Mouse (Mus musculus): ENCODE results near the gene Scai. TPM values are rescaled to one million over a fixed set of nuclear protein-coding genes. Genes with fewer than 3 reads are reported as not detected.

Scai gene
- total and polyA plus RNA-seq, 2 experiments, result 0.28 to 3.4 TPM

GRCm38 (mm10) chr2:39220010-39220409 lies 29.5 kb upstream of the Scai start:
- no peak for DNase-seq (ENCODE audit: extremely low read depth, low read depth, low spot score)
- H3K27me3 ChIP-seq (ENCODE audit: control insufficient read depth, insufficient read depth, low read length), result no peaks in the 10 kb centered on the region
- WGBS, result 97% methylated on average over 6 of the region's 6 CpGs
- no peaks in the 10 kb centered on the region for H3K36me3 ChIP-seq (ENCODE audit: control insufficient read depth, insufficient read depth, low read length)
- peaks cover 32% of the 10 kb centered on the region for H3K4me1 ChIP-seq (ENCODE audit: control insufficient read depth, insufficient read depth, low read length)
- H3K79me2 ChIP-seq (ENCODE audit: control insufficient read depth, insufficient read depth, low read length), result peaks cover 42% of the 10 kb centered on the region; the same call in 1 of the 2 replicates
- H3K4me3 ChIP-seq (ENCODE audit: insufficient read depth, low read depth, low read length), result no peak overlapping the region
- no peak overlapping the region for H3K9ac ChIP-seq (ENCODE audit: low read depth, low read length)
- no peak overlapping the region; the same call in 1 of the 2 replicates for H3K27ac ChIP-seq (replicated peaks; ENCODE audit: insufficient read depth, low read depth, low read length)
- TF ChIP-seq POLR2A (IDR thresholded peaks at IDR 0.05; ENCODE audit: extremely low read depth, insufficient read depth, low read length) (no peak), CTCF (IDR thresholded peaks at IDR 0.05; ENCODE audit: low read depth, low read length) (no peak)

DNA sequence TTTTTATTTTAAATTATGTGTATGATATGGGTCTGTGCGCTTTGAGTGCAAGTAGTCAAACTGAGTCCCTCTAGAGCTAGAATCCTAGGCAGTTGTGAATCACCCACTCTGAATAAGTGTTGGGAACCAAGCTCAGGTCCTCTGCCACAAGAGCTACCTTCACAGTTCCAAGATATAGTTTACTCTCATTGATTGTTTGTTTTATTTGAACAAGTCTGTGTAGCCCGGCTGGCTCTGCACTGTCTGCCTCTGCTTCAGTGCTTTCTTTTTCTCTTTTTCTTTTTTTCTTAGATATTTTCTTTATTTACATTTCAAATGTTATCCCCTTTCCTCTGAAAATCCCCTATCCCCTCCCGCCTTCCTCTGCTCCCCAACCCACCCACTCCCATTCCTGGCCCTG lies 28.5 kb upstream of the Scai start:
- TF ChIP-seq POLR2A (IDR thresholded peaks at IDR 0.05; ENCODE audit: extremely low read depth, insufficient read depth, low read length) (no peak), CTCF (IDR thresholded peaks at IDR 0.05; ENCODE audit: low read depth, low read length) (no peak)
- no peaks in the 10 kb centered on the region for H3K27me3 ChIP-seq (ENCODE audit: control insufficient read depth, insufficient read depth, low read length)
- DNase-seq (ENCODE audit: extremely low read depth, low read depth, low spot score), result peak; percentile 74
- no peaks in the 10 kb centered on the region for H3K36me3 ChIP-seq (ENCODE audit: control insufficient read depth, insufficient read depth, low read length)
- WGBS, result 55% methylated on average over 3 of the region's 3 CpGs
- H3K9ac ChIP-seq (ENCODE audit: low read depth, low read length), result no peak overlapping the region
- H3K27ac ChIP-seq (replicated peaks; ENCODE audit: insufficient read depth, low read depth, low read length), result peak overlapping the region; percentile 32
- H3K79me2 ChIP-seq (ENCODE audit: control insufficient read depth, insufficient read depth, low read length), result peaks cover 35% of the 10 kb centered on the region; the same call in 1 of the 2 replicates
- no peak overlapping the region for H3K4me3 ChIP-seq (ENCODE audit: insufficient read depth, low read depth, low read length)
- peaks cover 36% of the 10 kb centered on the region for H3K4me1 ChIP-seq (ENCODE audit: control insufficient read depth, insufficient read depth, low read length)

GRCm38 (mm10) chr2:39217150-39217549 lies 26.6 kb upstream of the Scai start:
- Histone ChIP-seq H3K36me3 (ENCODE audit: control insufficient read depth, insufficient read depth, low read length) (no peaks in the 10 kb centered on the region), H3K9ac (ENCODE audit: low read depth, low read length) (no peak overlapping the region), H3K27ac (replicated peaks; ENCODE audit: insufficient read depth, low read depth, low read length) (peak overlapping the region; percentile 15), H3K27me3 (ENCODE audit: control insufficient read depth, insufficient read depth, low read length) (no peaks in the 10 kb centered on the region), H3K4me1 (ENCODE audit: control insufficient read depth, insufficient read depth, low read length) (peaks cover 31% of the 10 kb centered on the region), H3K4me3 (ENCODE audit: insufficient read depth, low read depth, low read length) (no peak overlapping the region), H3K79me2 (ENCODE audit: control insufficient read depth, insufficient read depth, low read length) (peaks cover 28% of the 10 kb centered on the region; the same call in 1 of the 2 replicates)
- no peak for TF ChIP-seq POLR2A (IDR thresholded peaks at IDR 0.05; ENCODE audit: extremely low read depth, insufficient read depth, low read length)
- no peak for TF ChIP-seq CTCF (IDR thresholded peaks at IDR 0.05; ENCODE audit: low read depth, low read length)
- WGBS, result 78% methylated on average over 4 of the region's 4 CpGs
- no peak for DNase-seq (ENCODE audit: extremely low read depth, low read depth, low spot score)

DNA sequence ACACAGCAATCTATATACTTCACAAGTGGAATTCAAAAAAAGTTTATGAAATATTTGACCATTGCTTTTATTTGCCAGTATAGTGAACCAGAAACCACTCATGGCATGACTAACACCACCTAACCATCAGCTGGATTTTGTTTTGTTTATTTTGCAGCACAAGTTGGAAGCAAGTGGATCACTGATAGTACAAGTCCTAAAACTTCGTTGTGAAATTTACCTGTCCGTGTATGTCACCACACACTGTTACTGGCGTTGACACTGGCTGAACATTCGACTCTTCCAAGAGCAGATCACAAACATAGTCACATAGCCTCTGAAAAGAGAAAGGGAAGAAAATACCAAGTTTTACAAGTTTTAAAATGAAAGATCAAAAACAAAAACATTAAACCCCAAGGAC lies 20.2 kb upstream of the Scai start:
- 16% methylated on average over 4 of the region's 4 CpGs for WGBS
- Histone ChIP-seq H3K27me3 (ENCODE audit: control insufficient read depth, insufficient read depth, low read length) (no peaks in the 10 kb centered on the region), H3K79me2 (ENCODE audit: control insufficient read depth, insufficient read depth, low read length) (peaks cover 7% of the 10 kb centered on the region; the same call in 1 of the 2 replicates), H3K36me3 (ENCODE audit: control insufficient read depth, insufficient read depth, low read length) (no peaks in the 10 kb centered on the region), H3K4me1 (ENCODE audit: control insufficient read depth, insufficient read depth, low read length) (peaks cover 8% of the 10 kb centered on the region; the same call in 1 of the 2 replicates), H3K27ac (replicated peaks; ENCODE audit: insufficient read depth, low read depth, low read length) (no peak overlapping the region), H3K9ac (ENCODE audit: low read depth, low read length) (no peak overlapping the region), H3K4me3 (ENCODE audit: insufficient read depth, low read depth, low read length) (no peak overlapping the region)
- TF ChIP-seq CTCF (IDR thresholded peaks at IDR 0.05; ENCODE audit: low read depth, low read length) (no peak), POLR2A (IDR thresholded peaks at IDR 0.05; ENCODE audit: extremely low read depth, insufficient read depth, low read length) (no peak)
- peak; percentile 94 for DNase-seq (ENCODE audit: extremely low read depth, low read depth, low spot score)

GRCm38 (mm10) chr2:39203359-39203758 lies 12.8 kb upstream of the Scai start:
- Histone ChIP-seq H3K27ac (replicated peaks; ENCODE audit: insufficient read depth, low read depth, low read length) (no peak overlapping the region), H3K4me3 (ENCODE audit: insufficient read depth, low read depth, low read length) (no peak overlapping the region), H3K36me3 (ENCODE audit: control insufficient read depth, insufficient read depth, low read length) (peaks cover 19% of the 10 kb centered on the region), H3K27me3 (ENCODE audit: control insufficient read depth, insufficient read depth, low read length) (no peaks in the 10 kb centered on the region), H3K4me1 (ENCODE audit: control insufficient read depth, insufficient read depth, low read length) (peaks cover 8% of the 10 kb centered on the region; the same call in 1 of the 2 replicates), H3K79me2 (ENCODE audit: control insufficient read depth, insufficient read depth, low read length) (no peaks in the 10 kb centered on the region; the same call in 1 of the 2 replicates), H3K9ac (ENCODE audit: low read depth, low read length) (no peak overlapping the region)
- 96% methylated on average over 2 of the region's 2 CpGs for WGBS
- TF ChIP-seq POLR2A (IDR thresholded peaks at IDR 0.05; ENCODE audit: extremely low read depth, insufficient read depth, low read length), result no peak
- no peak for TF ChIP-seq CTCF (IDR thresholded peaks at IDR 0.05; ENCODE audit: low read depth, low read length)
- DNase-seq (ENCODE audit: extremely low read depth, low read depth, low spot score), result no peak

- Histone ChIP-seq H3K36me3 (ENCODE audit: control insufficient read depth, insufficient read depth, low read length) (peaks cover 22% of the 10 kb centered on the region), H3K9ac (ENCODE audit: low read depth, low read length) (no peak overlapping the region), H3K4me1 (ENCODE audit: control insufficient read depth, insufficient read depth, low read length) (peaks cover 2% of the 10 kb centered on the region; the same call in 1 of the 2 replicates), H3K79me2 (ENCODE audit: control insufficient read depth, insufficient read depth, low read length) (peaks cover 4% of the 10 kb centered on the region; the same call in 1 of the 2 replicates), H3K4me3 (ENCODE audit: insufficient read depth, low read depth, low read length) (no peak overlapping the region), H3K27ac (replicated peaks; ENCODE audit: insufficient read depth, low read depth, low read length) (no peak overlapping the region), H3K27me3 (ENCODE audit: control insufficient read depth, insufficient read depth, low read length) (no peaks in the 10 kb centered on the region)
- DNase-seq (ENCODE audit: extremely low read depth, low read depth, low spot score), result no peak
- TF ChIP-seq CTCF (IDR thresholded peaks at IDR 0.05; ENCODE audit: low read depth, low read length), result no peak
- no peak for TF ChIP-seq POLR2A (IDR thresholded peaks at IDR 0.05; ENCODE audit: extremely low read depth, insufficient read depth, low read length)
- WGBS, result 96% methylated on average over 2 of the region's 2 CpGs
These were observed 4.3 kb upstream of the Scai start for GRCm38 (mm10) chr2:39194809-39195208.
